In the genomic region with DNA sequence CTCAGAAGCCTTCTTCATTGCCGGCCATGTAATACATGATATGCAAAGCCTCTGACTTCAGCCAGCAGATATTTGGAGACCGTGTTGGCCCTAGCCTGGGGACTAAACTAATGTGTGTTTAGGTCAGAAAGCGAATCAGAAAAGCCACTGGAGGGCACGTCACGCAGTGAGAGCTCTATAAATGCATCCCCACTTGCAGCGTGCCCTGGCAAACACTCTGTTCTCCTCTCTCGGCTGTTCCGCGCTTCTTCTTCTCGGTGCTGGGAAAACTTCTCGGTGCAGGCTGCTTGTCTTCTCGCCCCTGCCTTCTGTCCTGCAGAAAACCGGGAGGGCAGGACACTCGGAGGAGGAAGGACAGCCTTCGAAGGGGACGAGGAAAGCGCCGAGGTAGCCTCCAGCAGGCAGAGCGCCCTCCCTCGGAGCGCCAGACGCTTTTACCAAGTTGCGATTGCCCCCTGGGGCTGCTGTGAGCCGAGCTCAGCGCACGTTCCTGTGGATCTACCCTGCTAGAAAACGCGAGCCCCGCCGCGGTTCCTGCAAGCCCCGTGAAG, we compare ENCODE assay signal across 8 mouse cellular contexts. TPM values are rescaled to one million over a fixed set of nuclear protein-coding genes. Genes with fewer than 3 reads are reported as not detected.
DNase-seq lines count a peak whose midpoint lies in the region; ATAC-seq lines count a peak whose summit lies in the region.

No protein-coding gene starts in this region.

- H3K27ac ChIP-seq in forebrain, embryonic 10.5 days: peak overlapping the region; percentile 12; the same call in 1 of the 2 replicates
- no peak overlapping the region for H3K27ac ChIP-seq in limb, embryonic 13.5 days
- H3K27ac ChIP-seq in neural tube, embryonic 13.5 days (replicated peaks): no peak overlapping the region

- H3K4me1 ChIP-seq in forebrain, embryonic 10.5 days: peaks cover 50% of the 10 kb centered on the region
- H3K4me1 ChIP-seq in limb, embryonic 13.5 days: peaks cover 51% of the 10 kb centered on the region
- H3K4me1 ChIP-seq in neural tube, embryonic 13.5 days (replicated peaks): peaks cover 41% of the 10 kb centered on the region

- H3K4me3 ChIP-seq in forebrain, embryonic 10.5 days: peak overlapping the region; percentile 56
- H3K4me3 ChIP-seq in limb, embryonic 13.5 days: peak overlapping the region; percentile 63
- H3K4me3 ChIP-seq in neural tube, embryonic 13.5 days: peak overlapping the region; percentile 54

- H3K36me3 ChIP-seq in forebrain, embryonic 10.5 days (replicated peaks): no peaks in the 10 kb centered on the region
- H3K36me3 ChIP-seq in limb, embryonic 13.5 days: no peaks in the 10 kb centered on the region
- H3K36me3 ChIP-seq in neural tube, embryonic 13.5 days: no peaks in the 10 kb centered on the region

- no peaks in the 10 kb centered on the region for H3K9me3 ChIP-seq in forebrain, embryonic 10.5 days
- no peaks in the 10 kb centered on the region for H3K9me3 ChIP-seq in limb, embryonic 13.5 days
- H3K9me3 ChIP-seq in neural tube, embryonic 13.5 days: no peaks in the 10 kb centered on the region

- WGBS in forebrain, embryonic 10.5 days: under 1% methylated on average over 32 of the region's 32 CpGs
- 2% methylated on average over 32 of the region's 32 CpGs for WGBS in limb, embryonic 13.5 days
- WGBS in neural tube, embryonic 13.5 days: under 1% methylated on average over 32 of the region's 32 CpGs

- peak; percentile 19 for DNase-seq in adrenal gland, postnatal 14 days
- DNase-seq in adrenal gland, postnatal 25 days: no peak
- peak; percentile 81 for DNase-seq in 3134 (ENCODE audit: extremely low read depth, insufficient read length, low spot score)
- peak; percentile 44 for DNase-seq in forebrain, embryonic 10.5 days (ENCODE audit: extremely low spot score, low spot score)
- DNase-seq in spleen, postnatal 36 days (ENCODE audit: low spot score in 2 of 2): no peak
- DNase-seq in layer of hippocampus, adult 11-12 months (ENCODE audit: low spot score): no peak

- ATAC-seq in limb, embryonic 13.5 days (ENCODE audit: low FRiP score, low read depth): peak; percentile 20
- no peak for ATAC-seq in neural tube, embryonic 13.5 days (ENCODE audit: low read depth)

- H3K27me3 ChIP-seq in forebrain, embryonic 10.5 days (ENCODE audit: poor library complexity, severe bottlenecking): peaks cover 99% of the 10 kb centered on the region
- H3K27me3 ChIP-seq in limb, embryonic 13.5 days: peaks cover 93% of the 10 kb centered on the region
- peaks cover 89% of the 10 kb centered on the region for H3K27me3 ChIP-seq in neural tube, embryonic 13.5 days

- peak overlapping the region; percentile 70 for H3K9ac ChIP-seq in limb, embryonic 13.5 days
- peak overlapping the region; percentile 67 for H3K9ac ChIP-seq in neural tube, embryonic 13.5 days

- H3K4me2 ChIP-seq in limb, embryonic 13.5 days (replicated peaks): peak overlapping the region; percentile 97
- H3K4me2 ChIP-seq in neural tube, embryonic 13.5 days: peak overlapping the region; percentile 92

RNA-seq across cellular contexts. Expression of a gene that starts 0.7 kb away (rescaled TPM):
- 0.11 and 0.19 TPM in 2 replicates for total RNA-seq in adrenal gland, postnatal 14 days (2021)
- 0.24 TPM in 1 of 2 replicates, not detected in the other for total RNA-seq in adrenal gland, postnatal 25 days (2021)
- 0.11 and 0.17 TPM in 2 replicates for polyA plus RNA-seq in forebrain, embryonic 10.5 days (2016; fragmentation: Nextera tagmentation; extraction: Ambion mirVana)
- 0.60 and 0.84 TPM in 2 replicates for polyA plus RNA-seq in limb, embryonic 13.5 days (2015; fragmentation: Nextera tagmentation; extraction: Ambion mirVana)
- 0.11 and 0.21 TPM in 2 replicates for polyA plus RNA-seq in neural tube, embryonic 13.5 days (2015; fragmentation: Nextera tagmentation; extraction: Ambion mirVana)

Comparison
In these comparisons a context has a peak if more than half of its experiments do, and no peak if none do; other contexts are left out.
1. DNase-seq: peak in adrenal gland, postnatal 14 days (single experiment), 3134 (single experiment) and forebrain, embryonic 10.5 days (single experiment); none in adrenal gland, postnatal 25 days (single experiment), spleen, postnatal 36 days (0 of 2) and layer of hippocampus, adult 11-12 months (single experiment).
2. Peak in every context shown above with its lines, with median percentiles within 50 percentile points of each other: H3K4me3 ChIP-seq.